Mouse (Mus musculus) heart, postnatal 0 days (tissue): Measurements from ENCODE around the gene Drap1.

ENCODE experiments used
- CTCF ChIP-seq: IDR thresholded peaks from 2 replicates; pipeline ENCODE4 v1.5.1; 2016; ENCODE audit warnings: antibody characterized with exemption, control low read depth, low read depth
- EP300 ChIP-seq: IDR thresholded peaks from 2 replicates; pipeline ENCODE4 v1.6.1; 2016; ENCODE audit warnings: antibody characterized with exemption, low read depth

DNA sequence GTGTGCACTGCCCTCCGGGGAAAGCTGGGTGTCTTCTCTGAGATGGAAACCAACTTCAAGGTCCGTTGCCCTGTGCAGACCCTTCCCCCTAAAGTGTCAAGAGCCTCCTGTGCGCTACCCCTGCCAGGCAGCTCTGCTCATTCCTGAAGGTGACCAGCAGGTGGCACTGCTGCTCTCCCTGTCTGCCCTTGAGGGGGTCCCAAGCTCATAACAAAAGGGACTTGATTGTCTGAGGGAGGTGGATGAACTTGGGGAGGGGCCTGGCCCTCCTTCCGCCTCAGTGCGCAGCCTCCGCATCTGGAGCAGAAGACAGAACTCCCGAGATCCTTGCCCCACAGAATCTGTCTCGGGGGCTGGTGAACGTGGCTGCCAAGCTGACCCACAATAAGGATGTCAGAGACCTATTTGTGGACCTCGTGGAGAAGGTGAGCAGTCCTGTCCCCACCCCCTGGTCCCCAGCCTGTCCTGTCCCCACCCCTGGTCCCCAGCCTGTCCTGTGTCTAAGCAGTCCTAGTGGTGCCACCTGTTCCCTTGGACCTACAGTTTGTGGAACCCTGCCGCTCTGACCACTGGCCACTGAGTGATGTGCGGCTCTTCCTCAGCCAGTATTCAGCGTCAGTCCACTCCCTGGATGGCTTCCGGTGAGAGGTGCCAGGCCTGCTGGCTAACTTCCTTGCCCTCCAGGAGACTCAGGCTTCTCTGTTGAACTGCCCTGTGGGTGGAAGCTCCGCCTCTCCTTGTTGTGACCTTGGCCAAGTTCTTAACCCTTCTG, 39.2 kb upstream of the Drap1 start:
- TF ChIP-seq EP300 (no peak), CTCF (peak; percentile 95)
